Mouse (Mus musculus) heart, embryonic 11.5 days (tissue): ENCODE data around the gene Tbc1d1. TPM values are rescaled to one million over a fixed set of nuclear protein-coding genes. Genes with fewer than 3 reads are reported as not detected.

Experiments used
- ATAC-seq: fragments of 200-750 bp; cut with Nextera tagmentation; replicated peaks from 2 replicates; pipeline ENCODE4 v1.8.0; 2017; ENCODE audit warnings: moderate library complexity; ENCODE audit not compliant: insufficient number of reproducible peaks, low FRiP score, low TSS enrichment
- H3K27ac ChIP-seq: fragments of 300-500 bp; sonication (generic); 2 replicates; pipeline ENCODE4 v1.5.1; 2014; ENCODE audit warnings: mild to moderate bottlenecking, low read depth, low read length
- H3K27me3 ChIP-seq: fragments of 300-500 bp; sonication (generic); 2 replicates; pipeline ENCODE4 v1.6.1; 2014; ENCODE audit warnings: mild to moderate bottlenecking, low read length, mixed read lengths; ENCODE audit not compliant: control insufficient read depth, insufficient read depth
- H3K36me3 ChIP-seq: fragments of 300-500 bp; sonication (generic); 2 replicates; pipeline ENCODE4 v1.6.1; 2014; ENCODE audit warnings: mild to moderate bottlenecking, low read length, moderate library complexity, mixed read lengths; ENCODE audit not compliant: control insufficient read depth, insufficient read depth
- H3K4me1 ChIP-seq: fragments of 300-500 bp; sonication (generic); 2 replicates; pipeline ENCODE4 v1.6.1; 2014; ENCODE audit warnings: low read length; ENCODE audit not compliant: control insufficient read depth, insufficient read depth
- H3K4me2 ChIP-seq: fragments of 300-500 bp; sonication (generic); 2 replicates; pipeline ENCODE4 v1.6.1; 2014; ENCODE audit warnings: mild to moderate bottlenecking, moderate library complexity
- H3K4me3 ChIP-seq: fragments of 300-500 bp; sonication (generic); 2 replicates; pipeline ENCODE4 v1.5.1; 2014; ENCODE audit warnings: low read depth, low read length
- H3K9ac ChIP-seq: fragments of 300-500 bp; sonication (generic); 2 replicates; pipeline ENCODE4 v1.6.1; 2014; ENCODE audit warnings: mild to moderate bottlenecking, low read depth, low read length, moderate library complexity
- H3K9me3 ChIP-seq: fragments of 300-500 bp; sonication (generic); replicated peaks from 2 replicates; pipeline ENCODE4 v1.6.1; 2016; ENCODE audit warnings: low read length; ENCODE audit not compliant: control insufficient read depth
- WGBS: fragments of 180-500 bp; shearing (Covaris S2); extraction: QIAGEN DNeasy Blood & Tissue Kit; methylation state at CpG from one replicate; pipeline ENCODE4 v1.1.7; 2014; ENCODE audit not compliant: insufficient replicate concordance; 5-methylcytosine and 5-hydroxymethylcytosine counted together
- polyA plus RNA-seq: library from polyadenylated mRNA; unstranded; fragments of >200 nt; fragmentation: Nextera tagmentation; extraction: Ambion mirVana; gene quantifications from 2 replicates; pipeline ENCODE4 v1.2.1, GENCODE M21; 2014

Gene Tbc1d1
- polyA plus RNA-seq, 1 experiment from 2014 or later: 36.3 TPM

DNA sequence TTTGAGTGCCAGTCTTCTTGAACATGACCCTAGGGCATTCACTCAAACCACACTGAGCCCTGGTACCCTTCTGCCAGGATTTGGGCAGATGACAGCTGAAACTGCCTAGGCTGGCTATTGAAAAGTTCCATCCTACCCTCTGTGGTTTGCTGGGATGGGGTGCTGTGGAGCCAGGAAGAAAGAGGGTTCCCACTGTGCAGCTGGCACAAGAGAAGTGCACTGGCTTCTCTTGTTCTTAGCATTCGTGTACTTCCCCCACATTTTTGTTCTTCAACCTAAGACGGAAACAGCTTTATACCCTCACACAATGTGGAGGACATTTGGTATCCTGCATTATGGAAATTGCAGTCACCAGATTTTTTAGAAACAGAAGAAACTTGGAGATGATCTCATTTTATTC is 9.7 kb downstream of the Tbc1d1 start:
- Histone ChIP-seq H3K27me3 (0 out of 2 replicates have a peak, but pooled peaks cover 4% of the 10 kb centered on the region), H3K4me1 (peaks cover 9% of the 10 kb centered on the region; the same call in 1 of the 2 replicates), H3K36me3 (no peaks in the 10 kb centered on the region), H3K4me3 (no peak overlapping the region), H3K27ac (no peak overlapping the region), H3K9me3 (no peaks in the 10 kb centered on the region), H3K9ac (no peak overlapping the region), H3K4me2 (no peak overlapping the region)
- ATAC-seq: no peak
- 67% methylated on average over 2 of the region's 2 CpGs for WGBS

DNA sequence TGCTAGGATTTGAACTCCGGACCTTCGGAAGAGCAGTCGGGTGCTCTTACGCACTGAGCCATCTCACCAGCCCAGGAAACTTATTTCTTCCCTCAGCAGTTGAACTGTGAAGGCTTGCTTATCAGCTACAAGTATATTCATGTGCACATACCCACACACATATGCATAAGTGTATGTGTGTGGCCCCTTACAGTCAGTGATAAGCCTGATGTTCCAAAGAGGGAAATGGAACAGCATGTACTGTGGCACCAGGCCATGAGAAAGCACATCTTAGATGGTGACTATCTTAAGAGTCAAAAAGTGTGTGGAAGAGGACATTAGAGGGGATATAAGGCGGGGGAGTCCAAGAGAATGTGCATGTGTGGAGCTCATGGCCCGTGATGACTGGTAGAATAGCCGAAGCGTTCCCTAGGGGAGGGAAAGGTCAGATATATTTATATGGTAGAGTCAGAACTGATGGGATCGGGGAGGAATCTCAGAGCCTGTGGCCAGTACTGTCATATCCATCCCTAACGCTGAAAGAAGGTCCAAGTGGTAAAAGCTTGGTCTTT is 13.0 kb downstream of the Tbc1d1 start:
- Histone ChIP-seq H3K9me3 (no peaks in the 10 kb centered on the region), H3K36me3 (no peaks in the 10 kb centered on the region), H3K4me3 (no peak overlapping the region), H3K4me2 (no peak overlapping the region), H3K27ac (no peak overlapping the region), H3K27me3 (no peaks in the 10 kb centered on the region), H3K4me1 (no peaks in the 10 kb centered on the region), H3K9ac (no peak overlapping the region)
- 89% methylated on average over 10 of the region's 10 CpGs for WGBS
- ATAC-seq: no peak

DNA sequence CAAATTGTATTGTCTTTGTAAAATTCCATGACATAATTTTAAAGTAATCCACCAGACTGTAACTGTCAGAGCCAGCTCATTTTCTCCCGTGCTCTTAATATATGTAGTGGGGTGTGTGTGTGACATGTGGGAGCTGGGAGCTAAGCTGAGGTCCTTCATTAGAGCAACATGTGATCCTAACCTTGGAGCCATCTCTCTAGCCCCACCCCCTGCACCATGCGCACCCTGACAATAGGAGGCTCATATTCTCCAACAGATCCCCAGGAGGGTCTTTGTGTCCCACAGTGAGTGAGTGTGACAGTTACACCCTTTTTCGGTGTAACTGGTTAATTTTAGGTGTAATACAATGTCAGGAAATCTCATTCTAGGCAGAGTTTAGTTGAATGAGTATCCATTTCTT is 16.8 kb downstream of the Tbc1d1 start:
- no peaks in the 10 kb centered on the region for H3K9me3 ChIP-seq
- WGBS: 72% methylated on average over 3 of the region's 3 CpGs
- H3K4me3 ChIP-seq: no peak overlapping the region
- H3K9ac ChIP-seq: no peak overlapping the region
- H3K36me3 ChIP-seq: no peaks in the 10 kb centered on the region; the same call in 1 of the 2 replicates
- H3K27me3 ChIP-seq: no peaks in the 10 kb centered on the region
- H3K27ac ChIP-seq: no peak overlapping the region
- H3K4me1 ChIP-seq: no peaks in the 10 kb centered on the region
- ATAC-seq: no peak
- no peak overlapping the region for H3K4me2 ChIP-seq

GRCm38 (mm10) chr5:64173302-64173701 is 17.2 kb downstream of the Tbc1d1 start:
- WGBS: 82% methylated on average over 16 of the region's 16 CpGs

GRCm38 (mm10) chr5:64174429-64174935 is 18.4 kb downstream of the Tbc1d1 start:
- no peak overlapping the region for H3K4me3 ChIP-seq
- H3K9me3 ChIP-seq: no peaks in the 10 kb centered on the region
- WGBS: 57% methylated on average over 5 of the region's 5 CpGs
- no peak overlapping the region for H3K9ac ChIP-seq
- no peak overlapping the region for H3K4me2 ChIP-seq
- no peaks in the 10 kb centered on the region for H3K27me3 ChIP-seq
- H3K27ac ChIP-seq: no peak overlapping the region
- H3K4me1 ChIP-seq: no peaks in the 10 kb centered on the region
- no peaks in the 10 kb centered on the region; the same call in 1 of the 2 replicates for H3K36me3 ChIP-seq
- no peak for ATAC-seq

More at GRCm38 (mm10) chr5:64173302-64173701, 17.2 kb downstream of the Tbc1d1 start:
- H3K9ac ChIP-seq: no peak overlapping the region
- H3K4me2 ChIP-seq: no peak overlapping the region
- H3K36me3 ChIP-seq: no peaks in the 10 kb centered on the region; the same call in 1 of the 2 replicates
- ATAC-seq: no peak
- no peak overlapping the region for H3K4me3 ChIP-seq
- H3K27ac ChIP-seq: no peak overlapping the region
- no peaks in the 10 kb centered on the region for H3K9me3 ChIP-seq
- H3K27me3 ChIP-seq: no peaks in the 10 kb centered on the region
- no peaks in the 10 kb centered on the region for H3K4me1 ChIP-seq

GRCm38 (mm10) chr5:64180548-64180947 is 24.4 kb downstream of the Tbc1d1 start:
- H3K4me2 ChIP-seq: no peak overlapping the region
- H3K4me3 ChIP-seq: no peak overlapping the region
- H3K9ac ChIP-seq: no peak overlapping the region
- H3K36me3 ChIP-seq: no peaks in the 10 kb centered on the region
- H3K9me3 ChIP-seq: no peaks in the 10 kb centered on the region
- whole genome bisulfite sequencing: 64% methylated on average over 8 of the region's 8 CpGs
- H3K27me3 ChIP-seq: no peaks in the 10 kb centered on the region
- no peaks in the 10 kb centered on the region for H3K4me1 ChIP-seq
- no peak overlapping the region for H3K27ac ChIP-seq
- no peak for ATAC-seq

GRCm38 (mm10) chr5:64183712-64184111 is 27.6 kb downstream of the Tbc1d1 start:
- no peak overlapping the region for H3K4me3 ChIP-seq
- H3K27ac ChIP-seq: no peak overlapping the region
- no peak for ATAC-seq
- no peaks in the 10 kb centered on the region for H3K27me3 ChIP-seq
- H3K4me2 ChIP-seq: no peak overlapping the region
- H3K4me1 ChIP-seq: no peaks in the 10 kb centered on the region
- H3K36me3 ChIP-seq: no peaks in the 10 kb centered on the region
- no peaks in the 10 kb centered on the region for H3K9me3 ChIP-seq
- 68% methylated on average over 4 of the region's 4 CpGs for WGBS
- H3K9ac ChIP-seq: no peak overlapping the region

DNA sequence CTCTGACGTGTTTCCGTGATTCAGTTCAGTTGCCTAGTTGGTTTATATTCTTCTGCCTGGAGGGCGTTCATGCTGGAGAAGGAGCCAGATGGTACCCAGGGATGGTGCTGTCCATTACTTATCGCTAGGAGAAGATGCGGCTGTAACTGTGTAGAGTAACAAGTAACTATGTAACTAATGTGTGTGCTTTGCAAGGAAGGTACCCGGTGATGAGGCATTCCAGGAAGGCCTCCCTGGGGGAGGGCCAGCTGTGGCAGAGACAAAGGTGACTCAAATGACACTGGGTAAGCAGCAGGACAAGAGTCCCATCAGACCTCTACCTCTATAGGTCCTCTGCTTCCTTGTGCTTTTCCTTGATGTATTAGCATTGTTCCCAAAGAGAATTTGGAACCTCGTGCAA is 29.2 kb downstream of the Tbc1d1 start:
- H3K9me3 ChIP-seq: no peaks in the 10 kb centered on the region
- H3K4me2 ChIP-seq: no peak overlapping the region
- 67% methylated on average over 7 of the region's 7 CpGs for WGBS
- no peaks in the 10 kb centered on the region for H3K36me3 ChIP-seq
- no peak for ATAC-seq
- H3K4me3 ChIP-seq: no peak overlapping the region
- H3K9ac ChIP-seq: no peak overlapping the region
- H3K27ac ChIP-seq: no peak overlapping the region
- no peaks in the 10 kb centered on the region for H3K27me3 ChIP-seq
- no peaks in the 10 kb centered on the region for H3K4me1 ChIP-seq

- WGBS: 74% methylated on average over 5 of the region's 5 CpGs
- Histone ChIP-seq H3K9me3 (peaks cover 6% of the 10 kb centered on the region), H3K4me3 (no peak overlapping the region)
Measured at GRCm38 (mm10) chr5:64186566-64186965, 30.5 kb downstream of the Tbc1d1 start.

More at GRCm38 (mm10) chr5:64186566-64186965, 30.5 kb downstream of the Tbc1d1 start:
- Histone ChIP-seq H3K27ac (no peak overlapping the region), H3K36me3 (peaks cover 2% of the 10 kb centered on the region; the same call in 1 of the 2 replicates), H3K27me3 (no peaks in the 10 kb centered on the region), H3K4me1 (no peaks in the 10 kb centered on the region), H3K4me2 (no peak overlapping the region), H3K9ac (no peak overlapping the region)
- no peak for ATAC-seq
